Mouse (Mus musculus) kidney, adult 2 months (tissue): ENCODE measurements at regions not wholly inside any gene's neighbourhood (a gene's known extent, or its start where the extent isn't known, plus 50 kb on each side); places are given as distances from the start of the nearest gene placed in this dataset.

Experiments
- CTCF ChIP-seq: fragments of 200-500 bp; conservative IDR thresholded peaks from 2 replicates; pipeline ENCODE4 v1.5.1; 2011; ENCODE audit warnings: low read depth, mild to moderate bottlenecking, control low read depth, low read length, moderate library complexity, mixed read lengths; ENCODE audit not compliant: insufficient read depth, insufficient read length
- POLR2A ChIP-seq: fragments of 200-500 bp; IDR thresholded peaks from one replicate; pipeline ENCODE4 v1.6.1; 2011; ENCODE audit warnings: low read depth, low read length, control low read depth

GRCm38 (mm10) chr2:116819016-116819687 lies 59.3 kb upstream of the Tmco5 start:
- no peak for TF ChIP-seq CTCF
- no peak for TF ChIP-seq POLR2A
